Mouse (Mus musculus) T-helper 2 cell (primary cell): ENCODE data around the gene Dnah7a.
"Not testable (repeated sequence)": the region's sequence is repeated elsewhere in the genome, so short reads cannot be mapped to it uniquely, and the experiment has no call there.

Experiments used
- in situ Hi-C: fragments of 300-600 bp; cut with MboI, MseI; formaldehyde crosslinking; loops from one replicate; pipeline ENCODE4 v1.15.1; 2025; ENCODE audit warnings: high pct_unique_total_duplicates

Dnah7a gene

GRCm38 (mm10) chr1:53393936-53394760, 312.4 kb downstream of the Dnah7a start:
- in situ Hi-C loops: not testable (repeated sequence)

- in situ Hi-C loops: no loop called here
These were observed 317.8 kb downstream of the Dnah7a start for GRCm38 (mm10) chr1:53388762-53389161.

GRCm38 (mm10) chr1:53384085-53384688, 322.4 kb downstream of the Dnah7a start:
- in situ Hi-C loops: no loop called here

GRCm38 (mm10) chr1:53377731-53378130, 328.9 kb downstream of the Dnah7a start:
- in situ Hi-C loops: no loop called here

- in situ Hi-C loops: not testable (repeated sequence)
These were observed 330.6 kb downstream of the Dnah7a start for GRCm38 (mm10) chr1:53375965-53376364.

GRCm38 (mm10) chr1:53358988-53359387, 347.6 kb downstream of the Dnah7a start:
- in situ Hi-C loops: no loop called here

- in situ Hi-C loops: loop anchor here (5.0 kb wide), 2 partner anchors 45 to 625 kb away; partner anchors contain the start of gene Mfsd6
These were observed 354.0 kb downstream of the Dnah7a start, which contains the start of the genes Asdurf, Gm28551 and Asnsd1 for GRCm38 (mm10) chr1:53352327-53353261. TSS of gene Asdurf (minus strand) at chr1:53352619. TSS of gene Gm28551 (minus strand) at chr1:53352667. TSS of gene Asnsd1 (minus strand) at chr1:53352752.
